Mouse (Mus musculus) liver, embryonic 11.5 days (tissue): ENCODE measurements around the gene Olfr901. TPM values are rescaled to one million over a fixed set of nuclear protein-coding genes. Genes with fewer than 3 reads are reported as not detected.
"Not testable (repeated sequence)": the region's sequence is repeated elsewhere in the genome, so short reads cannot be mapped to it uniquely, and the experiment has no call there.

Source experiments
- ATAC-seq: fragments of 200-750 bp; cut with Nextera tagmentation; replicated peaks from 2 replicates; pipeline ENCODE4 v1.8.0; 2017; ENCODE audit warnings: moderate number of reproducible peaks, mild to moderate bottlenecking, moderate TSS enrichment, moderate library complexity; ENCODE audit not compliant: low FRiP score
- DNase-seq: peaks from one replicate; pipeline ENCODE4 v3.0.0-alpha.2; 2017; ENCODE audit warnings: low spot score
- H3K27ac ChIP-seq: fragments of 300-500 bp; sonication (generic); 2 replicates; pipeline ENCODE4 v1.5.1; 2014; ENCODE audit warnings: mild to moderate bottlenecking, low read depth, low read length, control low read depth
- H3K27me3 ChIP-seq: fragments of 300-500 bp; sonication (generic); replicated peaks from 2 replicates; pipeline ENCODE4 v1.6.1; 2014; ENCODE audit warnings: low read length, mixed read lengths; ENCODE audit not compliant: control insufficient read depth, insufficient read depth
- H3K36me3 ChIP-seq: fragments of 300-500 bp; sonication (generic); 2 replicates; pipeline ENCODE4 v1.6.1; 2014; ENCODE audit warnings: mild to moderate bottlenecking, low read length, moderate library complexity, mixed read lengths; ENCODE audit not compliant: control insufficient read depth, insufficient read depth
- H3K4me1 ChIP-seq: fragments of 300-500 bp; sonication (generic); replicated peaks from 2 replicates; pipeline ENCODE4 v1.6.1; 2014; ENCODE audit warnings: low read length, mixed read lengths; ENCODE audit not compliant: control insufficient read depth, insufficient read depth
- H3K4me2 ChIP-seq: fragments of 300-500 bp; sonication (generic); 2 replicates; pipeline ENCODE4 v1.6.1; 2014; ENCODE audit warnings: mild to moderate bottlenecking, control low read depth, moderate library complexity
- H3K4me3 ChIP-seq: fragments of 300-500 bp; sonication (generic); 2 replicates; pipeline ENCODE4 v1.5.1; 2014; ENCODE audit warnings: low read depth, low read length, control low read depth
- H3K9ac ChIP-seq: fragments of 300-500 bp; sonication (generic); 2 replicates; pipeline ENCODE4 v1.6.1; 2014; ENCODE audit warnings: low read depth, low read length, control low read depth
- H3K9me3 ChIP-seq: fragments of 300-500 bp; sonication (generic); 2 replicates; pipeline ENCODE4 v1.6.1; 2016; ENCODE audit warnings: low read length, inconsistent platforms, mixed read lengths; ENCODE audit not compliant: control insufficient read depth
- WGBS: fragments of 180-500 bp; shearing (Covaris S2); extraction: QIAGEN DNeasy Blood & Tissue Kit; methylation state at CpG from one replicate; pipeline ENCODE4 v1.1.7; 2014; 5-methylcytosine and 5-hydroxymethylcytosine counted together
- polyA plus RNA-seq: library from polyadenylated mRNA; unstranded; fragments of >200 nt; fragmentation: Nextera tagmentation; extraction: Ambion mirVana; gene quantifications from 2 replicates; pipeline ENCODE4 v1.2.1, GENCODE M21; 2014

The Olfr901 gene
- not detected in 2 replicates for polyA plus RNA-seq

DNA sequence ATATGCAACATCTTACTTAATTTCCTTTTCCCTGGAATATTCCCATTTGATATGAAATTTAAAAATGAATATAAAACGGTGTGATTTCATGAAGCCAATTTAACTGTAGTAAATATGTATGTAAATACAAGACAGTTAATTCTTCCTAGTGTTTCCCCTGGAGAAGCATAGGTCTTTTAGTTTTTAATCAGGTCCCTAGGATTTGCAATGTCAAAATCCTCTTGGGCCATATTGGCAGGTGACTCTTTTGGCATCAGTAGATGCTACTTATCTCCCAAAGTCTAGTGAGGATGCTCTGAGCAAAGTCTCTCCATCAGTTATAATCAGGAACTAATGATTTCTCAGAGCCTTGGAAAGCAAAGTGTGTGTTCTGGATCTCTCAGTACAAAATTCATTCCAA, at the start of gene Olfr901:
Gene Olfr901, plus strand, starts transcription at position 301 of the 400 bp plus-strand sequence.
- Histone ChIP-seq H3K4me3 (no peak within 1 kb of the TSS), H3K4me1 (no peaks in the 10 kb centered on the region), H3K36me3 (no peaks in the 10 kb centered on the region), H3K9ac (no peak within 1 kb of the TSS), H3K27ac (no peak within 1 kb of the TSS), H3K9me3 (no peaks in the 10 kb centered on the region; the same call in 1 of the 2 replicates), H3K4me2 (no peak within 1 kb of the TSS), H3K27me3 (no peaks in the 10 kb centered on the region)
- DNase-seq (no peak), ATAC-seq (no peak)
- WGBS: 73% methylated on average over 1 of the region's 1 CpGs

DNA sequence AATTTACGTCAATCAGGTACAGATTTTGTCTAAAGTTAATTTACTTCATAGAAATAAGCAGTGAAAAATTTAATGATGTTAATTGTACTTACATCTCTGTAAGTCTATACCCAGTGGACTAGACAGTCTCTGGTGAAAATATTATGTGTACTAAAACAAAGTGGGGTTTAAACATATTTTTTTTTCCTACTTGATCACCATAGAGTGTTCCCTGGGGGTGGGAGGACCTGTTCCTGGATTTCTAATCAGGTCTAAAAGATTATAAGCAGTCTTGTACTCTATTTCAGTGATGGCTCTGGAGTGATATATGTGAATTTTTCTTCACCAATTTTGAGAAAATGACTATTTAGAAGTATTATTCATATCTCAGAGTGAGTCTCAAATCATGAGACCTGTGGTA, 27.9 kb upstream of the Olfr901 start, which contains the start of gene Olfr147:
Gene Olfr147, plus strand, starts transcription at position 301 of the 400 bp plus-strand sequence.
- H3K4me1 ChIP-seq: no peaks in the 10 kb centered on the region
- ATAC-seq (no peak), DNase-seq (no peak)
- H3K4me3 ChIP-seq: no peak within 1 kb of the TSS
- H3K9ac ChIP-seq: no peak within 1 kb of the TSS
- no peaks in the 10 kb centered on the region for H3K9me3 ChIP-seq
- H3K27me3 ChIP-seq: no peaks in the 10 kb centered on the region
- H3K36me3 ChIP-seq: no peaks in the 10 kb centered on the region
- H3K27ac ChIP-seq: no peak within 1 kb of the TSS
- no peak within 1 kb of the TSS for H3K4me2 ChIP-seq
- WGBS: 87% methylated on average over 1 of the region's 1 CpGs

DNA sequence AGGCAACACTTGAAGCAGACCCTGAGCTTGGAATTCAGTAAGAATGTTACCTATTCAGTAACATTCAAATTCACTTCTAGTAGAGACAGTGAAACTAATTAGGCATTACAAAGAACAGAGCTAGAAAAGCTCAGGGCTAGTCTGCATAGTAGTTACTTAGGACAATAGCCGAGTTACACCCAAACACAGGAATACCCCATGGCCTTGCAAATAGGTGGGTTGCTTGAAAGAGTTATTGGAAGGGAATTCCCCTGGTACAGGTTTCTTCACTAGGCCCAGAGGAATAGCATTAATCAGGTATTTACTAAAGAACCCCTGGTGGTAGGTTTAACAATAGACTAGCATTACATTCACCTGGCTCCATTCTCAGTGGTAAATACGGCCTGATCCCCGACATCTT, 21.8 kb upstream of the Olfr901 start:
- not testable (repeated sequence) for H3K9me3 ChIP-seq, ATAC-seq, H3K4me2 ChIP-seq, DNase-seq, H3K27me3 ChIP-seq, H3K4me3 ChIP-seq, H3K9ac ChIP-seq, H3K27ac ChIP-seq, H3K36me3 ChIP-seq, H3K4me1 ChIP-seq
- WGBS: 84% methylated on average over 3 of the region's 3 CpGs

DNA sequence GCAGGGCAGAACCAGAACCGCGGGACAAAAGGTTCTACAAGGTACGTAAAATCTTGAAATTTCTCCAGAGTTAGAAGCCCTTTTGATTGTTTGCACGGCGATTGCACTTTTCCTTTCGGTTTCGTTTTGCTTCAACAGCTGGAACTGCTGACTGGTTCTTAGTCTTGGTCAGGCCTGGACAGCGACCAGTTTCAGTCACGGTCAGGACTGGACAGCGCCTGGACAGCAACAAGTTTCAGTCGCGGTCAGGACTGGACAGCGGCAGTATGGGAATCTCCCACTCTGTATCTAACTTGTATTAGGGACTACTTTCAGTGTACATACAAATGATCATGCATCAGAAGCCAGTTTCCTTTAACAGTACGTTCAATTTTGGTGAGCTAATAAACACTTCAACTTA, 15.8 kb upstream of the Olfr901 start:
- not testable (repeated sequence) for H3K9me3 ChIP-seq, H3K4me2 ChIP-seq, H3K4me3 ChIP-seq, H3K27me3 ChIP-seq, H3K9ac ChIP-seq, H3K4me1 ChIP-seq, DNase-seq, ATAC-seq, H3K27ac ChIP-seq, H3K36me3 ChIP-seq
- WGBS: 91% methylated on average over 14 of the region's 14 CpGs

DNA sequence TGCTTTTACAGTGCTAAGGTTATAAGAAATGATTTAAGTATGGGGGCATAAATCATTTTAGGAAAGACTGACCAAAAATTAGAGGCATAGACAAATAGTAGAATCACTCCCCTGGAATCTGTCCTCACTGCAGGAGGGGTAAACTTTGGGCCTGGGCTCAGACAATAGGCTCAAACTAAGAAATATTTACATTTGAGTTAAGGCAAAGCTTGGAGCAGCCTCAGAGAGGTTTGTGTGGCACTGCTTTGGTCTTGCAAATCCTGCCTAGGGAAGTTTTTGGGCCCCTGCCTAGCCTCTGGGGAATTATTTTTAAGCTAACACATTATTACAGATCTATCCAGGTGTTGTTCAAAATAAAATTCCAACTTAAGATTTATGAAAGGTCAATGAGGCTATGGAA, 5.5 kb upstream of the Olfr901 start:
- H3K27me3 ChIP-seq: no peaks in the 10 kb centered on the region
- no peak overlapping the region for H3K4me3 ChIP-seq
- H3K36me3 ChIP-seq: no peaks in the 10 kb centered on the region
- no peaks in the 10 kb centered on the region for H3K4me1 ChIP-seq
- ATAC-seq (no peak), DNase-seq (no peak)
- no peak overlapping the region for H3K4me2 ChIP-seq
- H3K9ac ChIP-seq: no peak overlapping the region
- no peaks in the 10 kb centered on the region; the same call in 1 of the 2 replicates for H3K9me3 ChIP-seq
- H3K27ac ChIP-seq: no peak overlapping the region

DNA sequence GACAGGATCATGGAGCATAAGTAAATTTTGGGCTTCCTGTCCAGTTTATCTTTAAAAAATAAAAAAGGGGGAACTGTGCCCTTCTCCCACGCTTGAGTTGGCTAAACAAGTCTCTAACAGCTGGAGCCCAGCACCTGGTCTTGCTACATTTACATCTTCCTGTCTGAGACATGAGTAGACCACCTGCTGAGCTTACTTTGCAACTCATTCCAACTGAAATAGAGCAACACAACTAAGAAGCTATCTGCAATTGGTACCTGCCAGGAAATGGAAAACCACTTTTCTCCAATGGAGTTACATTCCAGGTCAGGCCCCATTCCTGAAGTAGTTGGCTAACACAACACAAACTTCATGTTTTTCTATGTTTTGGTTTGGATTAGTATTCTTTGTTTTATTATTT, 2.2 kb upstream of the Olfr901 start:
- DNase-seq: no peak
- no peak overlapping the region for H3K4me2 ChIP-seq
- no peaks in the 10 kb centered on the region; the same call in 1 of the 2 replicates for H3K9me3 ChIP-seq
- H3K27me3 ChIP-seq: no peaks in the 10 kb centered on the region
- no peak overlapping the region for H3K4me3 ChIP-seq
- H3K9ac ChIP-seq: no peak overlapping the region
- no peaks in the 10 kb centered on the region for H3K4me1 ChIP-seq
- WGBS: 27% methylated on average over 1 of the region's 1 CpGs
- no peak for ATAC-seq
- no peaks in the 10 kb centered on the region for H3K36me3 ChIP-seq
- H3K27ac ChIP-seq: no peak overlapping the region

DNA sequence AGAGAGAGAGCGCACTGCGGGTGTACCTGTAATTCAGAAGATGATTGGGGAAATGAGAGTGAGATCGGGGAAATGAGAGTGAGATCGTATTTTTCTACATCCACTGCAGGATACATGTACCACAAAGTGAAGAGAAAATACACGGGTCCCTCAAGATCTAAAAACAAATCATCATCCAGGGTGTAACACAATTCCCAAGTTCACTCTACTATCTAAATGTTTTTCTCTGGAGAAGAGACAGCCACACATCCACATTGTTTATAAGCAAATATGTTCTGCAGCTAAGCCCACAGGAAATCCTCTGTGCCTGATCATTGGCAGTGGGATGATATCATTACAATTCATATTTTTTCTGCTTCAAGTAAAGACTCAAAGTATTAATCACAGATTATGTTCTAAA, 18.1 kb downstream of the Olfr901 start, which contains the start of gene Olfr902:
Gene Olfr902, plus strand, starts transcription at position 301 of the 400 bp plus-strand sequence.
- Histone ChIP-seq H3K27me3 (no peaks in the 10 kb centered on the region), H3K27ac (no peak within 1 kb of the TSS), H3K9me3 (no peaks in the 10 kb centered on the region), H3K9ac (no peak within 1 kb of the TSS), H3K4me3 (no peak within 1 kb of the TSS), H3K36me3 (no peaks in the 10 kb centered on the region), H3K4me2 (no peak within 1 kb of the TSS), H3K4me1 (no peaks in the 10 kb centered on the region)
- 80% methylated on average over 5 of the region's 5 CpGs for WGBS
- DNase-seq (no peak), ATAC-seq (no peak)

DNA sequence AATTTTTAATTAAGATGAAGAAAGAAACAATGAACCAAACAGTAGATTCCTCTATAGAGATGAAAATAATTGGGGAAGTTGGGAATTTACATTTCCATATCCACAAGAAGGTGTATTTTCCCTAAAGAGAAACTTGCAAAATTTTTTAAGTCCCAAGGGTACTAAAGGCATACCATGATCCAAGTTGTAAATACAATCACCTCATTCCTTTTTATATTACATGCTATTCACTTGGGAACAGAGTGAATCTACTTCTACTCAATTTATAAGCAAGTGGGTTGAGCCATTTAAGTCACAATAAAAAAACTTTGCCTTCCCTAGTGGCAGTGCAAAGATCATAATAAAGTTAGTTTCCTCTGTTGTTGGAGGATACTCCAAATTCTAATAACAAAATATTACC, 33.6 kb downstream of the Olfr901 start, which contains the start of gene Olfr904:
Gene Olfr904, plus strand, starts transcription at position 301 of the 400 bp plus-strand sequence.
- DNase-seq: no peak
- no peaks in the 10 kb centered on the region for H3K4me1 ChIP-seq
- H3K27ac ChIP-seq: no peak within 1 kb of the TSS
- H3K4me2 ChIP-seq: no peak within 1 kb of the TSS
- no peak for ATAC-seq
- no peak within 1 kb of the TSS for H3K4me3 ChIP-seq
- no peak within 1 kb of the TSS for H3K9ac ChIP-seq
- no peaks in the 10 kb centered on the region for H3K9me3 ChIP-seq
- no peaks in the 10 kb centered on the region for H3K36me3 ChIP-seq
- H3K27me3 ChIP-seq: no peaks in the 10 kb centered on the region

DNA sequence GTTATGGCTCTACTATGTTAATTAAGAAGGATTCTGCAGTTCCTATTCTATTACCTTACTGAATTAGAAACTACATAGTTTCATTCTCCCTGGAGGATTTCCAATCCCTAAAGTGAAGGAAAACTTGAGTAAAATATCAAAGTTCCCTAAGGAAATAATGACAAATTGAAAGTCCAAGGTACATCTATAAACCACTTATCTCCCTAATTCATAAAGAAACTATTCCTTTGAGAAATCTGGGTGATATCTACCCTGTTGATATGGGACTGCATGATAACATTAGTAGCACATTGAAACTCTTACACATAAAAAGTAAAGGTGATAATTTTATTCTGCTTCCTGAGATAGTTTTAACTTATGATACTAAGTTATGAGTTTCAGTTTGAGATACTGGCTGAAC, 41.6 kb downstream of the Olfr901 start, which contains the start of gene Olfr905:
Gene Olfr905, plus strand, starts transcription at position 301 of the 400 bp plus-strand sequence.
- Histone ChIP-seq H3K4me3 (no peak within 1 kb of the TSS), H3K4me1 (no peaks in the 10 kb centered on the region), H3K9ac (no peak within 1 kb of the TSS), H3K27me3 (no peaks in the 10 kb centered on the region), H3K4me2 (no peak within 1 kb of the TSS), H3K36me3 (no peaks in the 10 kb centered on the region), H3K27ac (no peak within 1 kb of the TSS), H3K9me3 (no peaks in the 10 kb centered on the region)
- ATAC-seq (no peak), DNase-seq (no peak)
